Mouse (Mus musculus): ENCODE results near the gene Arhgap30. TPM values are rescaled to one million over a fixed set of nuclear protein-coding genes. Genes with fewer than 3 reads are reported as not detected.

The Arhgap30 gene
- polyA plus RNA-seq, 1 experiment, result 0.78 TPM

DNA sequence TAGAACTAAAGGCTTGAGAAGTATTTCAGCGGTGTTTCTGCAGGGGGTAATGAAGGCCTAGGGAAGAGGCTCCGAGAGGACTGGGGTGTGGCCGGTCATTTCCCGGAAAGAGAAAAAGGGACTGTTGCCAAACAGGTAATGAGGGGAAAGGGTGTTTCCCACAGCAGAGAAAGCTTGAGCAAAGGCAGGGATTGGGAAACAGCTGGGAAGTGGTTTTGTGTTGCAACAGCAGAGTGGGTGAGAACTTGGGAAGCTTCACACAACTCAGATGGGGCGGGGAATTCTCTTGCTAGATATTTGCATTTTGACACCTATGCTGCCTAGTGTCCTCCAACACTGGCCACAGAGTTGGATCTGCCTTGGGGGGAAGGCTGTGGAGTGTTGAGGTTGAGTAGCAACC, 64.2 kb downstream of the Arhgap30 start:
- Histone ChIP-seq H3K4me1 (ENCODE audit: control insufficient read depth, insufficient read depth, low read length) (peaks cover 4% of the 10 kb centered on the region), H3K9me3 (replicated peaks; ENCODE audit: control insufficient read depth, insufficient read depth, low read length, poor library complexity, severe bottlenecking) (no peaks in the 10 kb centered on the region), H3K27ac (ENCODE audit: insufficient read depth, low read length) (no peak overlapping the region), H3K27me3 (ENCODE audit: control insufficient read depth, insufficient read depth, low read length, poor library complexity, severe bottlenecking) (no peaks in the 10 kb centered on the region), H3K36me3 (ENCODE audit: control insufficient read depth, insufficient read depth, low read length, poor library complexity, severe bottlenecking) (no peaks in the 10 kb centered on the region), H3K9ac (ENCODE audit: low read depth, poor library complexity, severe bottlenecking) (no peak overlapping the region), H3K4me3 (ENCODE audit: low read depth, low read length) (no peak overlapping the region)
- TF ChIP-seq CTCF (IDR thresholded peaks at IDR 0.05; ENCODE audit: low read depth, low read length) (no peak), POLR2A (IDR thresholded peaks at IDR 0.05; ENCODE audit: insufficient read depth, low read length) (no peak), EP300 (IDR thresholded peaks at IDR 0.05; ENCODE audit: insufficient read depth, low read depth, low read length) (no peak)

DNA sequence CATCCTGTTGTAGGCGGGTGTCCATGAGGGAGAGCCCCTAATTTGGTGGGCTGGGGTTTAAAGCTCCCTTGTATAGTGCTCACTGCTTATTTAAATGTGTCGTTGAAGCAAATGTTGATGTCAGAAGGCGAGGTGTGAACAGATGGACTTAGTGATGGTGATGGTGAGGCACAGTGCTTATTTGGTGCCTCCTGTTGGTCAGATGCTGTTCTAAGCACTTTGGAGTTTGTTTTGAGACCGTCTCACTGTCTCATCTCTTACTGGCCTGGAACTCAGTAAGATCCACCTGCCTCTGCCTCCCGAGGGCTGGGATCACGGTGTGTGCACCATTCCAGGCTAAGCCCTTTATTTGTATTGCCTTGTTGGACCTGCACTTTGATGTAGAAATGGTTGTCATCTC, 66.2 kb downstream of the Arhgap30 start:
- Histone ChIP-seq H3K4me1 (ENCODE audit: control insufficient read depth, insufficient read depth, low read length) (peaks cover 4% of the 10 kb centered on the region), H3K9ac (ENCODE audit: low read depth, poor library complexity, severe bottlenecking) (no peak overlapping the region), H3K9me3 (replicated peaks; ENCODE audit: control insufficient read depth, insufficient read depth, low read length, poor library complexity, severe bottlenecking) (no peaks in the 10 kb centered on the region), H3K27ac (ENCODE audit: insufficient read depth, low read length) (no peak overlapping the region), H3K36me3 (ENCODE audit: control insufficient read depth, insufficient read depth, low read length, poor library complexity, severe bottlenecking) (no peaks in the 10 kb centered on the region), H3K27me3 (ENCODE audit: control insufficient read depth, insufficient read depth, low read length, poor library complexity, severe bottlenecking) (no peaks in the 10 kb centered on the region), H3K4me3 (ENCODE audit: low read depth, low read length) (no peak overlapping the region)
- no peak for TF ChIP-seq POLR2A (IDR thresholded peaks at IDR 0.05; ENCODE audit: insufficient read depth, low read length)
- no peak for TF ChIP-seq EP300 (IDR thresholded peaks at IDR 0.05; ENCODE audit: insufficient read depth, low read depth, low read length)
- TF ChIP-seq CTCF (IDR thresholded peaks at IDR 0.05; ENCODE audit: low read depth, low read length), result no peak

DNA sequence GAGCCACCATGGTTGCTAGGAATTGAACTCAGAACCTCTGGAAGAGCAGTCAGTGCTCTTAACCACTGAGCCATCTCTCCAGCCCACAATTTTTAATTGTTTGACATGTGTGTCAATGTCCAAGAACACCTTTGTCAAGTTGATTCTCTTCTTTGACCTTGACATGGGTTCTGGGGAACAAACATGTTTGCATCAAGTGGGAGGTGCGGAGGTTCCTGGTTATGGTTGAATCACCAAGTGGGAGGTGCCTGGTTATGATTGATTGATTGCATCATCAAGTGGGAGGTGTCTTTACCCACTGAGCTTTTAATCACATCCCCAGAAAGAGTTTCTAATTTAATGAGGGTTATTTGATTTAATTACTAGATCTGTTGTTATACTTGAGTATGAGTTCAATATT, 68.8 kb downstream of the Arhgap30 start:
- H3K27me3 ChIP-seq (ENCODE audit: control insufficient read depth, insufficient read depth, low read length, poor library complexity, severe bottlenecking), result no peaks in the 10 kb centered on the region
- H3K9ac ChIP-seq (ENCODE audit: low read depth, poor library complexity, severe bottlenecking), result no peak overlapping the region
- peaks cover 14% of the 10 kb centered on the region for H3K36me3 ChIP-seq (ENCODE audit: control insufficient read depth, insufficient read depth, low read length, poor library complexity, severe bottlenecking)
- no peak overlapping the region for H3K27ac ChIP-seq (ENCODE audit: insufficient read depth, low read length)
- peaks cover 6% of the 10 kb centered on the region for H3K4me1 ChIP-seq (ENCODE audit: control insufficient read depth, insufficient read depth, low read length)
- no peak for TF ChIP-seq EP300 (IDR thresholded peaks at IDR 0.05; ENCODE audit: insufficient read depth, low read depth, low read length)
- TF ChIP-seq POLR2A (IDR thresholded peaks at IDR 0.05; ENCODE audit: insufficient read depth, low read length), result no peak
- no peak for TF ChIP-seq CTCF (IDR thresholded peaks at IDR 0.05; ENCODE audit: low read depth, low read length)
- no peaks in the 10 kb centered on the region; the same call in none of the 2 replicates for H3K9me3 ChIP-seq (replicated peaks; ENCODE audit: control insufficient read depth, insufficient read depth, low read length, poor library complexity, severe bottlenecking)
- no peak overlapping the region for H3K4me3 ChIP-seq (ENCODE audit: low read depth, low read length)

DNA sequence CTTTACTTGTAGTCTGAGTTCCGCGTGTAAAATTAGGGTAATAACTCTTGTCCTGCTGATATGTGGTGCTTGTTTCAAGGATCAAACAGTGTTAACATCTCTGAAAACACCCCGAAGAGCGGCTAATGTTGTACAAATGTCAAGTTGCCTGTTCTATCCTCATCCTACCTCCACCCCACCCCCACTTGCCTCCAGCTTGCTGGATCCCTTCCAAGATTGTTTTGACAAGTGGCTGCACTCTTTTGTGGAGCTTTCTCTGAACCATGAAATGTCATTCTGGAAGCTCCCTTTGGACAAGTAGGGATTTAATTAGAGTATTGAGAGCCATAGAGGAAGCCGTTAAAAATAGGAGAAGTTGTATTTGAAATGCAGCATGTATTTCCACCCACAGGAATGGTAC, 71.0 kb downstream of the Arhgap30 start:
- no peaks in the 10 kb centered on the region; the same call in none of the 2 replicates for H3K9me3 ChIP-seq (replicated peaks; ENCODE audit: control insufficient read depth, insufficient read depth, low read length, poor library complexity, severe bottlenecking)
- TF ChIP-seq EP300 (IDR thresholded peaks at IDR 0.05; ENCODE audit: insufficient read depth, low read depth, low read length), result no peak
- TF ChIP-seq CTCF (IDR thresholded peaks at IDR 0.05; ENCODE audit: low read depth, low read length), result no peak
- no peak for TF ChIP-seq POLR2A (IDR thresholded peaks at IDR 0.05; ENCODE audit: insufficient read depth, low read length)
- no peak overlapping the region for H3K9ac ChIP-seq (ENCODE audit: low read depth, poor library complexity, severe bottlenecking)
- no peak overlapping the region for H3K27ac ChIP-seq (ENCODE audit: insufficient read depth, low read length)
- no peak overlapping the region for H3K4me3 ChIP-seq (ENCODE audit: low read depth, low read length)
- H3K27me3 ChIP-seq (ENCODE audit: control insufficient read depth, insufficient read depth, low read length, poor library complexity, severe bottlenecking), result no peaks in the 10 kb centered on the region
- peaks cover 29% of the 10 kb centered on the region for H3K36me3 ChIP-seq (ENCODE audit: control insufficient read depth, insufficient read depth, low read length, poor library complexity, severe bottlenecking)
- H3K4me1 ChIP-seq (ENCODE audit: control insufficient read depth, insufficient read depth, low read length), result peaks cover 2% of the 10 kb centered on the region

Other genes with a start within 250 kb of the Arhgap30 start
- gene Sdhc, start 238.4 kb upstream of the Arhgap30 start, polyA plus RNA-seq (2011; ENCODE audit: insufficient read depth, insufficient read length, low read depth, missing spikeins), result 273 and 285 TPM in 2 replicates
- gene Mpz, start 238.2 kb upstream of the Arhgap30 start, polyA plus RNA-seq (2011; ENCODE audit: insufficient read depth, insufficient read length, low read depth, missing spikeins), result 1.1 and 1.3 TPM in 2 replicates
- 0.37 and 0.70 TPM in 2 replicates for gene Pcp4l1, start 192.7 kb upstream of the Arhgap30 start, polyA plus RNA-seq (2011; ENCODE audit: insufficient read depth, insufficient read length, low read depth, missing spikeins)
- gene Nr1i3, start 175.0 kb upstream of the Arhgap30 start, polyA plus RNA-seq (2011; ENCODE audit: insufficient read depth, insufficient read length, low read depth, missing spikeins), result not detected in 2 replicates
- 18.3 and 25.1 TPM in 2 replicates for gene Tomm40l, start 166.4 kb upstream of the Arhgap30 start, polyA plus RNA-seq (2011; ENCODE audit: insufficient read depth, insufficient read length, low read depth, missing spikeins)
- gene Apoa2, start 163.9 kb upstream of the Arhgap30 start, polyA plus RNA-seq (2011; ENCODE audit: insufficient read depth, insufficient read length, low read depth, missing spikeins), result 18.0 and 19.1 TPM in 2 replicates
- 0.91 TPM in 1 of 2 replicates, not detected in the other for gene Fcer1g, start 154.6 kb upstream of the Arhgap30 start, polyA plus RNA-seq (2011; ENCODE audit: insufficient read depth, insufficient read length, low read depth, missing spikeins)
- 3.5 and 4.3 TPM in 2 replicates for gene Adamts4, start 138.5 kb upstream of the Arhgap30 start, polyA plus RNA-seq (2011; ENCODE audit: insufficient read depth, insufficient read length, low read depth, missing spikeins)
- gene Ndufs2, start 137.6 kb upstream of the Arhgap30 start, polyA plus RNA-seq (2011; ENCODE audit: insufficient read depth, insufficient read length, low read depth, missing spikeins), result 158 and 163 TPM in 2 replicates
- 59.7 and 64.8 TPM in 2 replicates for gene B4galt3, start 118.6 kb upstream of the Arhgap30 start, polyA plus RNA-seq (2011; ENCODE audit: insufficient read depth, insufficient read length, low read depth, missing spikeins)
- gene Ppox, start 107.8 kb upstream of the Arhgap30 start, polyA plus RNA-seq (2011; ENCODE audit: insufficient read depth, insufficient read length, low read depth, missing spikeins), result 23.8 and 25.2 TPM in 2 replicates
- 48.4 and 51.2 TPM in 2 replicates for gene Usp21, start 101.0 kb upstream of the Arhgap30 start, polyA plus RNA-seq (2011; ENCODE audit: insufficient read depth, insufficient read length, low read depth, missing spikeins)
- 59.8 and 66.0 TPM in 2 replicates for gene Ufc1, start 93.9 kb upstream of the Arhgap30 start, polyA plus RNA-seq (2011; ENCODE audit: insufficient read depth, insufficient read length, low read depth, missing spikeins)
- gene Dedd, start 59.8 kb upstream of the Arhgap30 start, polyA plus RNA-seq (2011; ENCODE audit: insufficient read depth, insufficient read length, low read depth, missing spikeins), result 45.2 and 49.8 TPM in 2 replicates
- 42.9 and 52.0 TPM in 2 replicates for gene Nit1, start 43.3 kb upstream of the Arhgap30 start, polyA plus RNA-seq (2011; ENCODE audit: insufficient read depth, insufficient read length, low read depth, missing spikeins)
- gene Pfdn2, start 43.3 kb upstream of the Arhgap30 start, polyA plus RNA-seq (2011; ENCODE audit: insufficient read depth, insufficient read length, low read depth, missing spikeins), result 177 and 182 TPM in 2 replicates
- gene Klhdc9, start 28.2 kb upstream of the Arhgap30 start, polyA plus RNA-seq (2011; ENCODE audit: insufficient read depth, insufficient read length, low read depth, missing spikeins), result 0.52 and 0.73 TPM in 2 replicates
- gene Nectin4, start 18.9 kb upstream of the Arhgap30 start, polyA plus RNA-seq (2011; ENCODE audit: insufficient read depth, insufficient read length, low read depth, missing spikeins), result 4.3 and 4.6 TPM in 2 replicates
- 57.7 and 79.4 TPM in 2 replicates for gene Usf1, start 22.4 kb downstream of the Arhgap30 start, polyA plus RNA-seq (2011; ENCODE audit: insufficient read depth, insufficient read length, low read depth, missing spikeins)
- 9.9 TPM in 2 replicates for gene Tstd1, start 29.9 kb downstream of the Arhgap30 start, polyA plus RNA-seq (2011; ENCODE audit: insufficient read depth, insufficient read length, low read depth, missing spikeins)
- gene F11r, start 48.6 kb downstream of the Arhgap30 start, polyA plus RNA-seq (2011; ENCODE audit: insufficient read depth, insufficient read length, low read depth, missing spikeins), result 123 and 146 TPM in 2 replicates
- 4.7 and 5.2 TPM in 2 replicates for gene Alyref2, start 114.5 kb downstream of the Arhgap30 start, polyA plus RNA-seq (2011; ENCODE audit: insufficient read depth, insufficient read length, low read depth, missing spikeins)
- gene Itln1, start 146.3 kb downstream of the Arhgap30 start, polyA plus RNA-seq (2011; ENCODE audit: insufficient read depth, insufficient read length, low read depth, missing spikeins), result not detected in 2 replicates
- not detected in 2 replicates for gene Cd244a, start 170.2 kb downstream of the Arhgap30 start, polyA plus RNA-seq (2011; ENCODE audit: insufficient read depth, insufficient read length, low read depth, missing spikeins)
- gene Ly9, start 218.5 kb downstream of the Arhgap30 start, polyA plus RNA-seq (2011; ENCODE audit: insufficient read depth, insufficient read length, low read depth, missing spikeins), result not detected in 2 replicates

Measured in ES-Bruce4 (cell line).